Mouse (Mus musculus): Measurements from ENCODE around the gene Hs3st3a1. TPM values are rescaled to one million over a fixed set of nuclear protein-coding genes. Genes with fewer than 3 reads are reported as not detected.

The Hs3st3a1 gene
- polyA plus RNA-seq, 1 experiment = 0.96 TPM

GRCm38 (mm10) chr11:64509106-64509505 is 74.0 kb downstream of the Hs3st3a1 start:
- Histone ChIP-seq H3K4me1 (ENCODE audit: control insufficient read depth, insufficient read depth, low read length) (no peaks in the 10 kb centered on the region), H3K4me3 (ENCODE audit: insufficient read depth, low read length) (no peak overlapping the region), H3K27ac (ENCODE audit: insufficient read depth, low read length) (no peak overlapping the region)
- TF ChIP-seq POLR2A (IDR thresholded peaks at IDR 0.05; ENCODE audit: extremely low read depth, insufficient read depth, low read length) (no peak), CTCF (IDR thresholded peaks at IDR 0.05; ENCODE audit: extremely low read depth, insufficient read depth, low read length) (no peak)

- Histone ChIP-seq H3K4me3 (ENCODE audit: insufficient read depth, low read length) (no peak overlapping the region), H3K27ac (ENCODE audit: insufficient read depth, low read length) (no peak overlapping the region)
- no peak for TF ChIP-seq CTCF (IDR thresholded peaks at IDR 0.05; ENCODE audit: extremely low read depth, insufficient read depth, low read length)
- TF ChIP-seq POLR2A (IDR thresholded peaks at IDR 0.05; ENCODE audit: extremely low read depth, insufficient read depth, low read length) = no peak
These were observed 77.2 kb downstream of the Hs3st3a1 start for GRCm38 (mm10) chr11:64512301-64512700.

GRCm38 (mm10) chr11:64513419-64513818 is 78.3 kb downstream of the Hs3st3a1 start:
- TF ChIP-seq POLR2A (IDR thresholded peaks at IDR 0.05; ENCODE audit: extremely low read depth, insufficient read depth, low read length) (no peak), CTCF (IDR thresholded peaks at IDR 0.05; ENCODE audit: extremely low read depth, insufficient read depth, low read length) (no peak)
- Histone ChIP-seq H3K27ac (ENCODE audit: insufficient read depth, low read length) (no peak overlapping the region), H3K4me3 (ENCODE audit: insufficient read depth, low read length) (no peak overlapping the region), H3K4me1 (ENCODE audit: control insufficient read depth, insufficient read depth, low read length) (no peaks in the 10 kb centered on the region)

More at GRCm38 (mm10) chr11:64512301-64512700, 77.2 kb downstream of the Hs3st3a1 start:
- no peaks in the 10 kb centered on the region for H3K4me1 ChIP-seq (ENCODE audit: control insufficient read depth, insufficient read depth, low read length)

- TF ChIP-seq POLR2A (IDR thresholded peaks at IDR 0.05; ENCODE audit: extremely low read depth, insufficient read depth, low read length) (no peak), CTCF (IDR thresholded peaks at IDR 0.05; ENCODE audit: extremely low read depth, insufficient read depth, low read length) (no peak)
- Histone ChIP-seq H3K4me3 (ENCODE audit: insufficient read depth, low read length) (no peak overlapping the region), H3K27ac (ENCODE audit: insufficient read depth, low read length) (no peak overlapping the region), H3K4me1 (ENCODE audit: control insufficient read depth, insufficient read depth, low read length) (no peaks in the 10 kb centered on the region)
These were observed 81.8 kb downstream of the Hs3st3a1 start for GRCm38 (mm10) chr11:64516712-64517589.

- Histone ChIP-seq H3K27ac (ENCODE audit: insufficient read depth, low read length) (no peak overlapping the region), H3K4me1 (ENCODE audit: control insufficient read depth, insufficient read depth, low read length) (no peaks in the 10 kb centered on the region), H3K4me3 (ENCODE audit: insufficient read depth, low read length) (no peak overlapping the region)
- no peak for TF ChIP-seq CTCF (IDR thresholded peaks at IDR 0.05; ENCODE audit: extremely low read depth, insufficient read depth, low read length)
- TF ChIP-seq POLR2A (IDR thresholded peaks at IDR 0.05; ENCODE audit: extremely low read depth, insufficient read depth, low read length) = no peak
These were observed 83.2 kb downstream of the Hs3st3a1 start for GRCm38 (mm10) chr11:64518146-64518841.

- H3K4me3 ChIP-seq (ENCODE audit: insufficient read depth, low read length) = no peak overlapping the region
- TF ChIP-seq POLR2A (IDR thresholded peaks at IDR 0.05; ENCODE audit: extremely low read depth, insufficient read depth, low read length) (no peak), CTCF (IDR thresholded peaks at IDR 0.05; ENCODE audit: extremely low read depth, insufficient read depth, low read length) (no peak)
- no peak overlapping the region for H3K27ac ChIP-seq (ENCODE audit: insufficient read depth, low read length)
- H3K4me1 ChIP-seq (ENCODE audit: control insufficient read depth, insufficient read depth, low read length) = no peaks in the 10 kb centered on the region
These were observed 89.0 kb downstream of the Hs3st3a1 start for GRCm38 (mm10) chr11:64523993-64524570.

- Histone ChIP-seq H3K4me3 (ENCODE audit: insufficient read depth, low read length) (no peak overlapping the region), H3K27ac (ENCODE audit: insufficient read depth, low read length) (no peak overlapping the region), H3K4me1 (ENCODE audit: control insufficient read depth, insufficient read depth, low read length) (no peaks in the 10 kb centered on the region)
- no peak for TF ChIP-seq POLR2A (IDR thresholded peaks at IDR 0.05; ENCODE audit: extremely low read depth, insufficient read depth, low read length)
- no peak for TF ChIP-seq CTCF (IDR thresholded peaks at IDR 0.05; ENCODE audit: extremely low read depth, insufficient read depth, low read length)
These were observed 102.1 kb downstream of the Hs3st3a1 start for GRCm38 (mm10) chr11:64537230-64537629.

- Histone ChIP-seq H3K4me3 (ENCODE audit: insufficient read depth, low read length) (no peak overlapping the region), H3K27ac (ENCODE audit: insufficient read depth, low read length) (no peak overlapping the region), H3K4me1 (ENCODE audit: control insufficient read depth, insufficient read depth, low read length) (no peaks in the 10 kb centered on the region)
- TF ChIP-seq POLR2A (IDR thresholded peaks at IDR 0.05; ENCODE audit: extremely low read depth, insufficient read depth, low read length) = no peak
- no peak for TF ChIP-seq CTCF (IDR thresholded peaks at IDR 0.05; ENCODE audit: extremely low read depth, insufficient read depth, low read length)
These were observed 106.7 kb downstream of the Hs3st3a1 start for GRCm38 (mm10) chr11:64541866-64542265.

- Histone ChIP-seq H3K27ac (ENCODE audit: insufficient read depth, low read length) (no peak overlapping the region), H3K4me3 (ENCODE audit: insufficient read depth, low read length) (no peak overlapping the region), H3K4me1 (ENCODE audit: control insufficient read depth, insufficient read depth, low read length) (no peaks in the 10 kb centered on the region)
- no peak for TF ChIP-seq POLR2A (IDR thresholded peaks at IDR 0.05; ENCODE audit: extremely low read depth, insufficient read depth, low read length)
- no peak for TF ChIP-seq CTCF (IDR thresholded peaks at IDR 0.05; ENCODE audit: extremely low read depth, insufficient read depth, low read length)
These were observed 107.2 kb downstream of the Hs3st3a1 start for GRCm38 (mm10) chr11:64542335-64542734.
